Mouse (Mus musculus): Measurements from ENCODE around the gene Ube2e1. TPM values are rescaled to one million over a fixed set of nuclear protein-coding genes. Genes with fewer than 3 reads are reported as not detected.

The Ube2e1 gene
- 100 to 1,000 TPM; 105 to 110 TPM for total RNA-seq (2021)

DNA sequence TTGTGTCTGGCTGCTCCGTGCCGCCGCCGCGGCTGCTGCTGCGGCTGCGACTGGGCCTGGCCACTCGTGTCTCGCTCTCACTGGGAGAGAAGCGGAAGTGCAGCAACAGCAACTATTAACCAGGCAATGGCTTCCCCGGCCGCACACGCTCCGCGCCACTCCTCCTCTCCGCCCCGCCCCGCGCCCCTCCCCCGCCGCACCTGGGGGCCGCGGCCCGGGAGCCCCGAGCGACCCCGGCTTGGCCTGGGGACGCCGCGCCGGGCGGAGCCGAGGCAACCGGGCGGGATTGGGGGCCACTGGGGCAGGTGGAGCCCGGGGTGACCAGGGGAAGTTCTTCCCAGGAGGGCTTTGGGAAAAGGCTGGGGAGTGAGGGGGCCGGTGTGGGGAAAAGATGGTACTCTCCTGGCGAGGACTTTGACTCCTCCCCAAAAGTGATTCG, at the start of gene Ube2e1:
Gene Ube2e1 (minus strand): TSS at position 167 of the 439 bp plus-strand sequence.
- DNase-seq (ENCODE audit: extremely low spot score in 1 of 2, low spot score in 1 of 2): peak; percentile 56 to 71

DNA sequence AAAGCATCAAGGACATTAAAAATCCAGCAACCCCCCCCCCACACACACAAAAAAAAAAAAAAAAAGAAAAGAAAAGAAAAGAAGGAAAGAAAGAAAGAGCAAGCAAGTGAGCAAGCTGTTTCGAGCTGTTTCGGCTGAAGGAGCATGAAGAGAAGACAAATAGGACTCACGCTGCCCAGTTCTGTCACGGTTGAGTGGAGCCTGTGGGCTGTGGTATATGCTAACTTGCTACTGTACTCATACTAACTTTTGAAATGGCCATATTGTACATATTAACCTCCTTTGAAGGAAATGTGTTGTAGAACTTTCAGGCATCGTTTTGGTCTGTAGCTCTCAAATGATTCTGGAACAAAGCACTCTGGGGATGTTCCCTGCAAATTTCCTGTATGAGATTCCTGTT, 48.2 kb upstream of the Ube2e1 start:
- no peak for DNase-seq (ENCODE audit: extremely low spot score in 1 of 2, low spot score in 1 of 2)

DNA sequence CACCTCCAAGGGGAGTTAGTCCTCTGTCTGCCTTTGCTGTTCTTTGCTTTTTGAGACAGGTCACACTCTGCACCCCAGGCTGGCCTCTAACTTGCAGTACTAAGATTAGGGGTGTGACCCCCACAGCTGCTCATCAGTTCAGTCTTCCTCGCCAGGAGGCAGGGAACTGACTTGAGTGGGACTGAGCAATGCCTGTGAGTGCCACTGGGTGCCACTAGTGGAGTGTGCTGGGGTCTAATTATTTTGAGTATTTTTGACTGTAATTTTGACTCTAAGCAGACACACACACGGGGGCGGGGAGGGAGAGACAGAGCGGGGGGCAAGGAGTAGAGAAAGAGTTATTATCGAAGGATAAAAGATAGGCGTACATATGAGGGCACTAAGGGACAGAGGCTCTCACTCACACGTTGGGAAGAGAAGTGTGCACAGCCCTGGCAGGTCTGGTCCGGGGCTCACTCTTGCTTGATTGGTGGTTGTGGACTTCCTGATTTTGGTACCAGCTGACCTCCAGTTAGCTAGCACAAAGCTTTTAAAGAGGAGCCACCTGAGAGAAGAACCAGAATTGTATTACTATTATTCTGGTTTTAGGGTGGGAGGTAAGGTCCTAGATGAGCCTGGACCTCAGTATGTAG, 46.4 kb upstream of the Ube2e1 start:
- peak in 1 of 2 experiments; percentile 35 for DNase-seq (ENCODE audit: extremely low spot score in 1 of 2, low spot score in 1 of 2)

DNA sequence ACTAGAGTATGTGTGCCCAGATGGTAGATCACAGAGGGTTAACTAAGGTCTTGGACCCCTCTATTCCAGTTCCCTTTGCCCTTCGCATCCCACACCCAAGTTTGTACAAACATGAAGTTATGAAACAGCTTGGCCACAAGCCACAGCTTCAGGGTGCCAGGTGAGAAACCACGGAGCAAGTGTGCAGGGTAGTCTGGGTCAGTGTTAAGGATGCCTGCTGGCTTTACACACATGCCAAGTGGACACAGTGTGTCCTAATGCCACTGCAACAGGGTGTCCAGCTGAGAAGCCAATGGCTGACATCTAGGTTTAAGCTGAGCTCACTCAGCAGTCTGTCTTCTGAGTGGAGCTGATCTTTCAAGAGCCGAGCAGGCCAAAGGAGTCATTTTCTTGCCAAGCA, 44.5 kb upstream of the Ube2e1 start:
- no peak for DNase-seq (ENCODE audit: extremely low spot score in 1 of 2, low spot score in 1 of 2)

DNA sequence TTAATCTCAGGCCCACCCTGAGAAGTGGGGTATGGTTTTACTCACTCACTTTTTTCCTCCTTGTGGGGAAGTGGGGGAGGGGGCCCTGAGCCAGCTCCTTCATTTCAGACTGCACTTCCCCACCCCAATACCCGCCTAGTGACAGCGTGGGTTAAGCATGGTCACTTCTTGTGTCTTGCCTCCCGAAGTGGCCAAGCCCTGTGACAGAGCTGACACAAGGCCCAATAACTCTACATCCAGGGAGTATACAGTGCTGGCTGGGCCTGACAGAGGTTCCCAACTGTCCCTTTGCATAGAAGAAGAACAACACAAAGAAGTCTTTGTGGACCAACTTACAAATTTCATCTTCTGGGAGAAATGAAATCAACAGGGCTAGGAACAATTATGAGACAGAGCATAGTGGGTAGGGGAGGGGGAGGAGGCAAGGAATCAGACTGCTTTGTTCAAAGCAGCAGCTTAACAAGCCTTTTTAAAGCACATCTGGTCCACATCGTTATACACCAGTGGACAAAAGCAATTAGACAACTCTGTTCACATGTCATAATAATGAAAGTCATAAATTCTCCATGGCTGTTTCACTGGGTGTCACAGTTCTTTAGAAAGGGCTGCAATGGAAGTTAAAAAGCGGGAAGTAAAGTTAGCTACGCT, 42.2 kb upstream of the Ube2e1 start:
- no peak for DNase-seq (ENCODE audit: extremely low spot score in 1 of 2, low spot score in 1 of 2)

DNA sequence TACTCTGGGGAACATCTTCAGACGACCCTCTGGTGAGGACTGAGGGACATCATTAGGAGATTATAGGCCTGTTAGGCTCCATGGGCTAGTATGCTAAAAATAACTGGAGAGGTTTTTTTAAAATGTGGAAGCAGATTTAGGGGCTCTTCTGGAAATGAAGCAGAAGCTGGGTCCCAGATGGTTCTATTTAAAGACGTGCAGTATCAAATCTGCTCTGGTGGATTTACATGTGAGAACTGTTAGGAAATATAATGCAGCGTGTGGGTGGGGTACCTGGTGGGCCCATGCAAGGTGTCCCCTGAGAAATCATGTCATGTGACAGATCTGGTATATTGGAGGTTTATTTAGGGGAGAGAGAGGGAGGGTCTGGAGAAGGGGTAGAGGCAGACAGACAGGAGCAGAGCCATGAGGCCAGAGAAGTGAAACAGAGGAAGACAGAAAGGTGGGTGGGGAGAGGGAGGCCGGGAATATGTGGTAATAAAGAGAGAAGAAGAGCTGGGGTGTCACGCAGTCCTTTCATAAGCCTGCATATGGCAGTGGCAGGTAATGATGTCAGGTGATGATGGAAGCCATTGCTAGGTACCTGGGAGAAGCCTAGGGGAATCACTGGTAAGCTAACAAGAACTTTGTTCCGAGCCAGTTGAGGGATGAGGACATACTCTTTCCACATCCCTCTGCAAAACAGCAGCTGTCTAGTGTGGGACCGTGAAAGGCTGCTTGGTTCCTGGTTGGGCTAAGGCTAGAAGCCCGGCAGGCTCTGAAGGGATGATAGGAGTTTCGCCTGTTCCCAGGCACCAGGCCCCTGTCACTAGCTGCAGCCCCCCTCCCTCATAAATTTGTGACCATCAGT, 41.3 kb upstream of the Ube2e1 start:
- DNase-seq (ENCODE audit: extremely low spot score in 1 of 2, low spot score in 1 of 2): no peak

DNA sequence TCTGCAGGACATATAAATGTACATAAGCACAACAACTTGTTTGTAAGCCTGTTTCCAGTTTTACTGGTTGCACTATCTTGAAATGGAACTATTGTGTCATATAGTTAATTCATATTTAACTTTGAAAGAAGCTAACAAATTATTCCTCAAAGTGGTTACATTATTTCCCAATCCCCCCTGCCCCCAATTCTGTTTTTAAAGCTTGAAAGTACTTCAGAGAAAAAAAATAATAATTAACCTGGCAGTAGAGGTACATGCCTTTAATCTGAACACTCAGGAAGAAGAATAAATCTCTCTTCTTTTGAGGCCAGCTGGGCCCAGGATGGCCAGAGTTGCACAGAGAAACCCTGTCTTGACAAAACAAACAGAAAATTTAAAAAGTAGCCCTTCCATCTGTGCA, 37.4 kb upstream of the Ube2e1 start:
- no peak for DNase-seq (ENCODE audit: extremely low spot score in 1 of 2, low spot score in 1 of 2)

DNA sequence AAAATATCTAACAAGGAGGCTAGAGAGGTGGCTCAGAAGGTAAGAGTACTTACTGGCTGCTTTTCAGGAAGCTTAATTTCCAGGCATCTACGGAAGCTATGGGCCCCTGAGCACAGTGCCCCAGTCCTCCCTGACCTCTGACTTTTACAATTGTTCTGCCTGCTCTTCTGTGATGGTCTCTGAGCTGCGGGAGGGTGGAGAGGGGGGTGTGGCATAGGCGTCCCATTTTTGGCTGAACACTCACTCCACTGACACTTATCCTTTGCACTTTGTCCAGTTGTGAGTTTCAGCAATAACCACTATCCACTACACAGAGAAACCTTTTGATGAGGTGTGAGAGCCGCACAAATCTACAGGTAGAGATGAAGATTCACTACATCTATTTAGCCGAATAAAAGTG, 35.4 kb upstream of the Ube2e1 start:
- DNase-seq (ENCODE audit: extremely low spot score in 1 of 2, low spot score in 1 of 2): no peak

DNA sequence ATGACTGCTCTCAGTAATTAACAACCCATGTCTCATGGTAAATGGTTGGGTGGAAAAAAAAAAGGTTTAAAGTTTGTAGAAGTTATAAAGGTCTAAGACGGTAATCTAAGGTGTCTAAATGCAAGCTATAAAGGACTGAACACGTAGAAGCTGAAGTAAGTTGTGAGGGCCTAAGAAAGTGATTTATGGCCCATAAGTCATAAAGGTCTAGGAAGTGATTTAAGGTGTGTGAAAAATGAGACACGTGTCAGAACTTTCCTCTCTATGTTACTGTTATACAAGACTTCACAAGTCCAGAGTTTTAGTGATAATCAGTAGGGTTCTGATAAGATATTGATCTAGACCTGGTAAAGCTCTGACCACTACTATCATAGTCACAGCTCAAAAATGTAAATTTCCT, 32.7 kb upstream of the Ube2e1 start:
- no peak for DNase-seq (ENCODE audit: extremely low spot score in 1 of 2, low spot score in 1 of 2)

DNA sequence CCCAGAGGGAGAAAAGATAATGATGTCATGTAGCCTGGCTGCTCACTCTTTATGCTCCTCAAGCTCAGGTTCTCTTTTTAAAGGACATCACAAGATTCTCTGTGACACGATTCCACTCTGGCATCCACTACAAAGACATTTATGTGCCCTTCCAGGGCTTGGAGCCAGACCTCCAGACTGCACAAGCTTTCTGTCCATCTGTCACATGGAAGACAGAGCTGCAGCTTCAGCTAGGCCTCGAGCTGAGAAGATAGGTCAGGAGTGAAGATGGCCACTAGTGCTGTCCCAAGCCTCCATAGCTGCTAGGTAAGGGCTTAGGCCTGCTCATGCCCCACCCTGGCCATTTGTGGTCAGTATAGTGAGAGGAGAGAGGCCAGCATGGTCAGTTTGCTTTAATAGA, 24.8 kb upstream of the Ube2e1 start:
- no peak for DNase-seq (ENCODE audit: extremely low spot score in 1 of 2, low spot score in 1 of 2)

DNA sequence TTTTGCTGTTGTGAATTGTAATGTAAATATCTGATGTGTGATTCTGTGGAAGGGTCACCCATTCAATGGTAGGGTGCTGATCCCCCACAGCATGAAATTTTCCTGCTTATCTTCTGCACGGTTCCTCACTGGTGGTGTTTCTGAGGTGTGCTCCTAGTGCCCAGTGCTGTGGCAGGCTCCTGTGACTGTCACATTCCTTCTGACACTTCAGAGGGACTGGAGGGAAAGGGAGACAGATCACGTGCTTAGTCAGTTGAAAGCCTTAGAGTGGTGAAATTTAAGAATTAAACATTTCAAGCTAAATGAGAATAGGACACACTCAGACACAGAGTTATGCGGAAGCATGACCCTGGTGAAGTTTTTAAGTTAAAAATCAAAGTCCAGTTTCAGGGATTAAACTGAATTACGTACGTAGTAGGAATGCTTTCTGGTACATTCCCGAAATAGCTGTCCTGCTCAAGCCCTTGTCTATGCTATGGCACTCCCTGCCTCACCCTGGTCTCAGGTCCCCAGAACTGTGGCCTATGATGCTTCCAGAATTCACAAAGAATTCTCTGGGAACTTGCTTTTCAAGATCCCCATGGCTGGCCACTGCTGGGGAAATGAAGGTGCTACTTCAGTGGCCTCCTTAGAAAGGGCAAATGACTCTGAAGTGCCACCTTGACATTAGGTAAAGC, 24.0 kb upstream of the Ube2e1 start:
- no peak for DNase-seq (ENCODE audit: extremely low spot score in 1 of 2, low spot score in 1 of 2)

DNA sequence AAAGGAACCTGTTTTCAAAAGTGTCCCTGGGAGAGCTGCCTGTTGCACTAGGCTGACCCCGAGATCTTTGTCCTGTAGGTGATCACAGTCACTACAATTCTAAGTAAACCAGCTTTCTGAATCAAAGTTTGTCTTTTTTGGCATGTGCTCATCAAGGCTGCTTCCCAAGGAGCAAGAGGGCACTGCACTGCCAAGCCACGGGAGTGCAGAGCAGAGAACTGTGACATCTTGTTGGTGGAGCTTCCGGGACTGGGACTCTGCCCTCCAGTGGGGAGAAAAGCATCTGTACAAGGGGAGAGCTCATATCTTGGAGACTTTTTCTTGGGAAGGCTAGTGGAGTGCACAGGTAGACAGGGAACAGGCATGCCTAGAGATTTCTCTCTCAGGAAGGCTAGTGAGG, 21.9 kb upstream of the Ube2e1 start:
- no peak for DNase-seq (ENCODE audit: extremely low spot score in 1 of 2, low spot score in 1 of 2)

DNA sequence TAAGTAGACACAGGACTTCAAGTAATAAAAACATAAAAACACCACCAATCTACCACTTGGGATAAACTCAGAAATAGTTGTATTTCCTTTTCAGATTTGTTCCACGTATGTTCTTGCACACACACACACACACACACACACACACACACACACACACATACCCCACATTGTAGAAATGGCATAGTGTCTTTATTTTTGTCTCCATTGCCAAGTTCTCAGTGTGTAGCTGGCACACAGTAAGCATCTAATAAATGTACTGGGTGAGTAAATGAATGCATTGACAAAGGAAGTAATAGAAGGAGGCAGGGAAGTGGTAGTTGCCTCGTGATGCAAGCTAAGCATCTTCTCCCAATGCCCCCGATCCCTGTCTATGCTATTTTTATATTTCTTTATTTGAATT, 21.3 kb upstream of the Ube2e1 start:
- no peak for DNase-seq (ENCODE audit: extremely low spot score in 1 of 2, low spot score in 1 of 2)

DNA sequence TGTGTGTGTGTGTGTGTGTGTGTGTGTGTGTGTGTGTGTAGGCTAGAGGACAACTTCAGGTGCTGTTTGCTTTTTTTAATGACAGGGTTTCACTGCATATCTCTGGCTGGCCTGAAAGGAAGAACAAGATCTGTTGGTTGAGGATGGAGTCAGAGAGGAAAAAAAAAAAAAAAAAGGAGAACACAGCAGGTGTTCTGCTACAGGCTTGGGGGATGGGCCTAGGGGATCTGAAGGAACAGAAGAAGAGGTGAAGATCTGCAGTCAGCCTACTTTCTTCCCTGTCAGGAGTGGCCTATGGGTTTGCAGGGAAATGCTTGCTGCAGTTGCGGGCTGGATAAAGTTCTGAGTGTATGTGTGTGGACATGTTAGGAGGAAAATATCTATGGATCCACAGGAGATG, 19.0 kb upstream of the Ube2e1 start:
- DNase-seq (ENCODE audit: extremely low spot score in 1 of 2, low spot score in 1 of 2): no peak

DNA sequence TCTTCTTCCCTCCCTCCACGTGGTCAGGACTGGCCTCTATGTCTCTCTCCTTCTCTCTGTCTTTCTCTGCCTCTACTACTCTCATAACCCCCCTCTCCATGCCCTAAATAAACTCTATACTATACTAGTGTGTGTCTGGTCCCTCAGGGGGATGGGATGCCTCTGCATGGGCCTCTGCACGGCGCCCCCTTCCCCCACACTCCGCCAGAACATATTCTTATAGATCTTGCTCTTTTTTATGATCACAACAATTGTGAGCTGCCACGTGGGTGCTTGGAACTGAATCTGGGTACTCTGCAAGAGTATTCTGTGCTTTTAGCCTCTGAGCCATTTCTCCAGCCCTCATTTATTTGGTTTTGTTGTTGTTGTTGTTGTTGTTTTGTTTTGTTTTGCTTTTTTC, 18.2 kb upstream of the Ube2e1 start:
- DNase-seq (ENCODE audit: extremely low spot score in 1 of 2, low spot score in 1 of 2): no peak

DNA sequence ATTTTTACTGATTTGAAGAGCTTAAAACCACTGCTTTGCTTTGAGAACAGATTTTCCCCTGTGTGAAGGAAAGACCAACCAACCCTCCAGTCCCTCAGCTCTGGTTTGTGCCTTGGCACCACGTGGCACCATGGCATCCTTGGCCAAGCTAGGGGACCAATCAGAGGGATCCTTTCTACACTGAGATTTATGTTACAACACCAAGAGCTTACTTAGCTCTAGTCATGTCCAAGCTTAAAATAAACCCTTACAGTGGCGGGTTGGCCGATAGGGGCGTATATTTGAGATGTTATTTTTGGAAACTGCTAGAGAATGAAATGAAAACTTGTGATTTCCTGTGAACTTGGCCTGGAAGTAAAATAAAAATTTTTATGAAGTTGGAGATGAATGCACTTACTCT, 11.9 kb upstream of the Ube2e1 start:
- DNase-seq (ENCODE audit: extremely low spot score in 1 of 2, low spot score in 1 of 2): no peak

DNA sequence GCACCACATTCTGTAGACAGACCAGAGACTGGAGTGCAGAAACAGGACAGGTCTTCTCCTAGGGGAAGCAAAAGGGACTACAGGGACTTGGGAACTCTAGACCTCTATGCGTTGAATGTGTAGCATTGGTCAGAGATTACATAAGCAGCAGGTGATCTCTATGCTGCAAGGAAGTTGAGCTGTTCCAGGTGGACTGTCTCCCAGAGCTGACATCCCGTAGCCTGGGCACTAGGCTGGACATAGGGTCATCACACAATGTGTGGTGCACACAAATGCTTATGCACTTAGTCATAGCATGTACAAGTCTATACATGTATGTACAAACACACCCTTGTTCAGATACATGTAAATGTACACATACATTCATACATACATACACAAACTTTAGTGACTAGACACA, 11.1 kb upstream of the Ube2e1 start:
- DNase-seq (ENCODE audit: extremely low spot score in 1 of 2, low spot score in 1 of 2): no peak

DNA sequence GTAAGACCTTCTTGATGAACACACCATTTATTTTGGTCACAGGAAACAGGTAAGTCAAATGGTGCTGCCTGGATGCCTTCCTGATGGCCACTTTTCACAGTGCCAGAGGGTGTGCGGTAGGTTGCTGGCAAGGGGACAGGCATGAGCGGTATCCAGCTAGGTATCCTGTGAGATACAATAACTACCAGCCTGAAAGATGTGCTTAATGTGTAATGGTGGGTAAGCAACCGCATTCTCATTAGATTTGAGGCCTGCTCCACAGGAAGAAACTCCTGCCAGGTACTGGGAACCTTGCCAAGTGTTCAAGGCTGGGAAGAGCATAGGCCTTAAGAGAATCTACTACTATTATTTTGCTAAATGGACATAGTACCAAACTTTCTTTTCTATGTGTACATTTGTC, 9.4 kb upstream of the Ube2e1 start:
- no peak for DNase-seq (ENCODE audit: extremely low spot score in 1 of 2, low spot score in 1 of 2)

DNA sequence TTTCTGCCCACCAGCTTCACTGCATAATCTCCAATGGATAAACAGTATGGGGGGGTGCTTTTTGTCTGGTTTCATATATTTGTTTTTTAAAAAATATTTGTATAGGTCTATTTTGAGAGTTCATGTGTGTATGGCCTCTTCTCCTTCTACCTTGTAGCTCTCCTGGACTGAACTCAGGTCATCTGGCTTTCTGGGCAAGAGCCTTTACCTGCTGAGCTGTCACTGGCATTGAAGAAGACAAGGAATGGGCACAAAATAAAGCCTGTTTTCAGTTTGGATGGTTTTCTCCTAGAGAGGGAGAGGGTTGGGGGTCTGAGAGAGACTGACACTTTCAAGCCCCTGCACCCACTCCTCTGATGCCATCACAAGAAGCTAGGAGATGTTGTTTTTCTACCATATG, 4.4 kb upstream of the Ube2e1 start:
- DNase-seq (ENCODE audit: extremely low spot score in 1 of 2, low spot score in 1 of 2): no peak

DNA sequence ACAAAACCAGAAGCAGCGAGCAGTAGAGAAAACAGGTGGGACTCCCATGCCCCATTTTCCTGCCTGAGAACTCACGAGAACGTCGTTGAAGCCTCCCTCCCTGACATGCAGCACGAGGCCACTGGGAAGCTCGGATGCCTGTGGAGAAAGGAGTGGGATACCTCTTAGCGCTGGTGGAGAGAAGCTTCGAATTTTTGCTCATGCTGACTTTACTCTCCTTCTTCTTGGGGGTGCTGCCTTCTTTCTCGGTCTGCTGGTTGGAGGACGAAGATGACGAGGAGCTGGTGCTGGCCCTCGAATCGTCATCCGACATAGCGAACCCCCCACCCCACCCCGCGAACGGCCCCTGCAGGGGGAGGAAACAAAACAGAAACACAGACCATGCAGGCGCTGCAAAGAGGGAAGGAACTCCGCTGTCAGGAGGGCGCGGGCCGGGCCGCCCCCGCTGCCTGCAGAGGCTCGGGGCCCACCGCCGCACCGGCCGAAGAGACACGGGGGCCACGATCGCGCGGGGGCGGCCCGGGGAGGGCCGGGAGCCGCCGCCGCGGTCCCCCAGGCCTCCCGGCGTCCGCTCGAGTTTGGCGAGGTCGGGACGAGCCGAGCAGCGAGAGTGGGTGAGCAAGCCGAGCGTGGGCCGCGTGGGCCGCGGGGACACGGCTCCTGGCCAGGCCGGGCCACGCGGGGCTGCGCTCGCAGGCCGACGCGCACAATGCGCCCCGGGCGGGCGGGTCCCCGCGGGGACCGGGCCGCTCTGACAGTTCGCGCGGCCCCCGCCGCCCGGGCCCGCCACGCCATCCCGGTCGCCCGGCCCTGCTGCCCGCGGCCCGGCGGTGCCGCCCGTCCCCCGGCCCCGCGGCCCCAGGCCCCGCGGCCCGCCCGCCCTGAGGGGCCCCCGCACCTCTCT, 618 bp downstream of the Ube2e1 start:
- DNase-seq (ENCODE audit: extremely low spot score in 1 of 2, low spot score in 1 of 2): peak; percentile 27 to 43

Data from layer of hippocampus, postnatal 25 days (tissue).